In genomic region chr15:67336294-67337039, GRCm38 (mm10) we compare ENCODE assay signal across 22 mouse cellular contexts.
A peak's percentile ranks its signal among the peaks of the same experiment; 100 is the strongest.
DNase-seq lines count a peak whose midpoint lies in the region; ATAC-seq and TF ChIP-seq lines count a peak whose summit lies in the region.
"Had no signal": no experiment of that assay in that cellular context is flagged by ENCODE, and none has a peak within 500 bp of the region (broad histone marks: within the 10 kb centered on the region; RNA-seq: fewer than 3 reads in every experiment).

No protein-coding gene starts in this region.

- no peaks in the 10 kb centered on the region for H3K9me3 ChIP-seq in CH12.LX (replicated peaks; ENCODE audit: low read length)
- no peaks in the 10 kb centered on the region for H3K9me3 ChIP-seq in midbrain, embryonic 16.5 days (replicated peaks; ENCODE audit: control insufficient read depth, low read length, poor library complexity, severe bottlenecking)
- H3K9me3 ChIP-seq: embryonic facial prominence, embryonic 10.5 days; forebrain, embryonic 12.5 days; heart, embryonic 15.5 days; limb, embryonic 10.5 days had no signal

- no peak overlapping the region for H3K9ac ChIP-seq in CH12.LX (ENCODE audit: insufficient read depth, low read depth)
- no peak overlapping the region for H3K9ac ChIP-seq in midbrain, embryonic 16.5 days (ENCODE audit: low read depth, low read length)
- H3K9ac ChIP-seq: forebrain, embryonic 12.5 days; heart, embryonic 15.5 days; lung, embryonic 14.5 days had no signal

- no peak for TF ChIP-seq RAD21 in CH12.LX (IDR thresholded peaks at IDR 0.05; ENCODE audit: low read depth, low read length)

- H3K4me2 ChIP-seq in CH12.LX (ENCODE audit: insufficient read depth, low read depth, poor library complexity, severe bottlenecking), result peak overlapping the region; percentile 33
- no peak overlapping the region for H3K4me2 ChIP-seq in midbrain, embryonic 16.5 days (ENCODE audit: low read length)
- H3K4me2 ChIP-seq: forebrain, embryonic 12.5 days; heart, embryonic 15.5 days; liver, embryonic 11.5 days; lung, embryonic 14.5 days had no signal

- no peak for TF ChIP-seq CTCF in CH12.LX (conservative IDR thresholded peaks at IDR 0.05 in 1 of 2, IDR thresholded peaks at IDR 0.05 in 1 of 2; ENCODE audit: low read depth in 2 of 2, low read length in 2 of 2)

- TF ChIP-seq EP300 in CH12.LX (IDR thresholded peaks at IDR 0.05; ENCODE audit: low read length), result no peak

- no peak for TF ChIP-seq POLR2A in CH12.LX (IDR thresholded peaks at IDR 0.05; ENCODE audit: low read depth, low read length)

- peak; percentile 21 for DNase-seq in CH12.LX (ENCODE audit: extremely low read depth)
- peak; percentile 14 for DNase-seq in adipocyte (ENCODE audit: low spot score)
- peak; percentile 43 for DNase-seq in induced T-regulatory cell, adult 2 months (ENCODE audit: low read depth)
- DNase-seq in gastrocnemius, postnatal 14 days, result no peak
- DNase-seq in spleen, postnatal 14 days (ENCODE audit: low spot score in 2 of 2), result no peak
- DNase-seq: adrenal gland, adult 8-10 months; cerebellum, adult 8-10 months; gastrocnemius, postnatal 10 days; heart, adult 2 months; kidney, adult 9 months; kidney, postnatal 25 days; lung, embryonic 14.5 days; lung, postnatal 4 days; thymus, postnatal 14 days had no signal

- no peaks in the 10 kb centered on the region for H3K27me3 ChIP-seq in CH12.LX (replicated peaks)
- H3K27me3 ChIP-seq in midbrain, embryonic 16.5 days (ENCODE audit: control insufficient read depth, insufficient read depth, low read depth, low read length), result no peaks in the 10 kb centered on the region
- H3K27me3 ChIP-seq: forebrain, embryonic 12.5 days; heart, embryonic 15.5 days had no signal

- no peaks in the 10 kb centered on the region for H3K79me2 ChIP-seq in CH12.LX (replicated peaks; ENCODE audit: control insufficient read depth, extremely low read depth, insufficient read depth, poor library complexity, severe bottlenecking)

- intact Hi-C loops in gastrocnemius, postnatal 14 days (cut with DNase I; ENCODE audit: low total_unique reads), result no loop called here

- peaks cover 7 to 21% of the 10 kb centered on the region in 2 experiments for H3K4me1 ChIP-seq in CH12.LX (ENCODE audit: control insufficient read depth in 1 of 2, insufficient read depth in 2 of 2)
- no peaks in the 10 kb centered on the region for H3K4me1 ChIP-seq in midbrain, embryonic 16.5 days (ENCODE audit: control insufficient read depth, insufficient read depth, low read length)
- H3K4me1 ChIP-seq: embryonic facial prominence, embryonic 10.5 days; forebrain, embryonic 12.5 days; limb, embryonic 10.5 days had no signal

- no peaks in the 10 kb centered on the region for H3K36me3 ChIP-seq in CH12.LX (replicated peaks in 1 of 2; ENCODE audit: control insufficient read depth in 1 of 2, insufficient read depth in 1 of 2, low read length in 1 of 2)
- H3K36me3 ChIP-seq in midbrain, embryonic 16.5 days (ENCODE audit: control insufficient read depth, insufficient read depth, low read length), result no peaks in the 10 kb centered on the region
- H3K36me3 ChIP-seq: embryonic facial prominence, embryonic 10.5 days; forebrain, embryonic 12.5 days; heart, embryonic 15.5 days; limb, embryonic 10.5 days had no signal

- in situ Hi-C loops in CH12.LX (cut with MboI; ENCODE audit: low pct_ligation_motif_present, low pct_unique_long_range_greater_than_20kb, low sequenced_read_pairs), result no loop called here

- no peak overlapping the region for H3K27ac ChIP-seq in CH12.LX (ENCODE audit: insufficient read depth, low read depth)
- no peak overlapping the region for H3K27ac ChIP-seq in midbrain, embryonic 16.5 days (ENCODE audit: low read length)
- H3K27ac ChIP-seq: embryonic facial prominence, embryonic 10.5 days; forebrain, embryonic 12.5 days; heart, adult 2 months; heart, embryonic 15.5 days; hindbrain, postnatal 0 days; limb, embryonic 10.5 days had no signal

- no peak overlapping the region for H3K4me3 ChIP-seq in CH12.LX (replicated peaks in 1 of 3; ENCODE audit: low read depth in 2 of 3, low read length in 2 of 3, poor library complexity in 1 of 3)
- no peak overlapping the region for H3K4me3 ChIP-seq in midbrain, embryonic 16.5 days (ENCODE audit: low read depth, low read length)
- H3K4me3 ChIP-seq: embryonic facial prominence, embryonic 10.5 days; forebrain, embryonic 12.5 days; heart, adult 2 months; heart, embryonic 15.5 days; limb, embryonic 10.5 days had no signal

- peak; percentile 47; the same call in 1 of the 2 replicates for ATAC-seq in monocyte, adult 5-6 weeks (replicated peaks; ENCODE audit: insufficient number of reproducible peaks, low FRiP score, low TSS enrichment, poor library complexity, severe bottlenecking)
- no peak for ATAC-seq in midbrain, embryonic 16.5 days
- ATAC-seq: hindbrain, postnatal 0 days had no signal

- dilution Hi-C loops in CH12.LX (cut with MboI; ENCODE audit: extremely low pct_ligation_motif_present, extremely low pct_unique_long_range_greater_than_20kb, low sequenced_read_pairs), result no loop called here

- WGBS in midbrain, embryonic 16.5 days, result 57% methylated on average over 5 of the region's 5 CpGs

TF ChIP-seq in CH12.LX, 34 proteins besides CTCF, POLR2A, EP300 and RAD21:
- TF ChIP-seq ZMIZ1 (IDR thresholded peaks at IDR 0.05; ENCODE audit: low read depth, low read length), result no peak
- TF ChIP-seq SIN3A (IDR thresholded peaks at IDR 0.05; ENCODE audit: low read length), result no peak
- no peak for TF ChIP-seq USF2 (conservative IDR thresholded peaks at IDR 0.05; ENCODE audit: low read depth, low read length)
- TF ChIP-seq PAX5 (IDR thresholded peaks at IDR 0.05; ENCODE audit: low read length), result no peak
- no peak for TF ChIP-seq NRF1 (IDR thresholded peaks at IDR 0.05; ENCODE audit: low read depth, low read length)
- TF ChIP-seq POLR2AphosphoS2 (IDR thresholded peaks at IDR 0.05; ENCODE audit: low read depth, low read length), result no peak
- TF ChIP-seq JUN (IDR thresholded peaks at IDR 0.05; ENCODE audit: insufficient read depth, low read depth, low read length), result no peak
- no peak for TF ChIP-seq ZKSCAN1 (IDR thresholded peaks at IDR 0.05; ENCODE audit: borderline replicate concordance, low read depth, low read length)
- no peak for TF ChIP-seq USF1 (IDR thresholded peaks at IDR 0.05; ENCODE audit: low read depth, low read length)
- TF ChIP-seq ZC3H11A (IDR thresholded peaks at IDR 0.05; ENCODE audit: low read depth, low read length), result no peak
- TF ChIP-seq TCF12 (IDR thresholded peaks at IDR 0.05; ENCODE audit: low read depth, low read length), result no peak
- no peak for TF ChIP-seq TBP (conservative IDR thresholded peaks at IDR 0.05; ENCODE audit: low read depth, low read length)

Comparison
In these comparisons a context has a peak if more than half of its experiments do, and no peak if none do; other contexts are left out.
1. DNase-seq: peak in CH12.LX (single experiment), adipocyte (single experiment) and induced T-regulatory cell, adult 2 months (single experiment); none in gastrocnemius, postnatal 14 days (single experiment) and spleen, postnatal 14 days (0 of 2).